Mouse (Mus musculus) ES-Bruce4 (cell line): ENCODE results near the gene Lars2. TPM values are rescaled to one million over a fixed set of nuclear protein-coding genes. Genes with fewer than 3 reads are reported as not detected.

Source experiments
- H3K27ac ChIP-seq: 2 replicates; pipeline ENCODE4 v1.5.1; 2012; ENCODE audit warnings: low read length, inconsistent platforms; ENCODE audit not compliant: insufficient read depth
- H3K27me3 ChIP-seq: 2 replicates; pipeline ENCODE4 v1.6.1; 2012; ENCODE audit warnings: mild to moderate bottlenecking, low read length, inconsistent platforms; ENCODE audit not compliant: control insufficient read depth, poor library complexity, insufficient read depth, severe bottlenecking
- H3K36me3 ChIP-seq: 2 replicates; pipeline ENCODE4 v1.6.1; 2012; ENCODE audit warnings: inconsistent platforms, mild to moderate bottlenecking, low read length, moderate library complexity; ENCODE audit not compliant: control insufficient read depth, poor library complexity, insufficient read depth, severe bottlenecking
- H3K4me1 ChIP-seq: one replicate; pipeline ENCODE4 v1.8.1; 2011; ENCODE audit warnings: low read length; ENCODE audit not compliant: control insufficient read depth, insufficient read depth
- H3K4me3 ChIP-seq: 2 replicates; pipeline ENCODE4 v1.5.1; 2011; ENCODE audit warnings: low read depth, mild to moderate bottlenecking, low read length
- H3K9ac ChIP-seq: 2 replicates; pipeline ENCODE4 v1.6.1; 2012; ENCODE audit warnings: low read depth, mild to moderate bottlenecking, inconsistent platforms; ENCODE audit not compliant: poor library complexity, severe bottlenecking
- H3K9me3 ChIP-seq: replicated peaks from 2 replicates; pipeline ENCODE4 v1.6.1; 2012; ENCODE audit warnings: mild to moderate bottlenecking, low read length, inconsistent platforms; ENCODE audit not compliant: control insufficient read depth, poor library complexity, insufficient read depth, severe bottlenecking
- CTCF ChIP-seq: IDR thresholded peaks from one replicate; pipeline ENCODE4 v1.8.1; 2011; ENCODE audit warnings: low read depth, low read length
- EP300 ChIP-seq: IDR thresholded peaks from 2 replicates; pipeline ENCODE4 v1.6.1; 2011; ENCODE audit warnings: low read depth, low read length; ENCODE audit not compliant: insufficient read depth
- POLR2A ChIP-seq: IDR thresholded peaks from one replicate; pipeline ENCODE4 v1.8.1; 2011; ENCODE audit warnings: low read length; ENCODE audit not compliant: insufficient read depth
- polyA plus RNA-seq: library from polyadenylated mRNA; stranded (reverse); fragments of >200 nt; gene quantifications from 2 replicates; pipeline ENCODE4 v1.2.4, GENCODE M21; 2011; ENCODE audit warnings: low read depth; ENCODE audit not compliant: missing spikeins, insufficient read depth, insufficient read length

Gene Lars2
- polyA plus RNA-seq, 1 experiment: 6,627 TPM

GRCm38 (mm10) chr9:123397701-123398100, 31.0 kb downstream of the Lars2 start:
- Histone ChIP-seq H3K4me1 (no peaks in the 10 kb centered on the region), H3K27ac (no peak overlapping the region), H3K9me3 (no peaks in the 10 kb centered on the region), H3K36me3 (no peaks in the 10 kb centered on the region), H3K4me3 (no peak overlapping the region), H3K27me3 (no peaks in the 10 kb centered on the region), H3K9ac (no peak overlapping the region)
- TF ChIP-seq POLR2A (no peak), CTCF (no peak), EP300 (no peak)

- H3K4me1 ChIP-seq: no peaks in the 10 kb centered on the region
- H3K4me3 ChIP-seq: no peak overlapping the region
- no peaks in the 10 kb centered on the region for H3K36me3 ChIP-seq
- no peaks in the 10 kb centered on the region for H3K9me3 ChIP-seq
- TF ChIP-seq EP300: no peak
- TF ChIP-seq CTCF: no peak
- TF ChIP-seq POLR2A: no peak
- no peaks in the 10 kb centered on the region for H3K27me3 ChIP-seq
- no peak overlapping the region for H3K9ac ChIP-seq
- H3K27ac ChIP-seq: no peak overlapping the region
Measured at GRCm38 (mm10) chr9:123402215-123402614, 35.5 kb downstream of the Lars2 start.

GRCm38 (mm10) chr9:123403031-123403430, 36.3 kb downstream of the Lars2 start:
- Histone ChIP-seq H3K27ac (no peak overlapping the region), H3K4me1 (no peaks in the 10 kb centered on the region), H3K27me3 (no peaks in the 10 kb centered on the region), H3K9ac (no peak overlapping the region), H3K4me3 (no peak overlapping the region), H3K36me3 (no peaks in the 10 kb centered on the region), H3K9me3 (no peaks in the 10 kb centered on the region)
- no peak for TF ChIP-seq EP300
- TF ChIP-seq CTCF: no peak
- TF ChIP-seq POLR2A: no peak

GRCm38 (mm10) chr9:123405231-123405630, 38.5 kb downstream of the Lars2 start:
- Histone ChIP-seq H3K36me3 (no peaks in the 10 kb centered on the region), H3K9ac (no peak overlapping the region), H3K27me3 (no peaks in the 10 kb centered on the region), H3K9me3 (no peaks in the 10 kb centered on the region), H3K27ac (no peak overlapping the region), H3K4me1 (no peaks in the 10 kb centered on the region), H3K4me3 (no peak overlapping the region)
- TF ChIP-seq EP300 (no peak), POLR2A (no peak), CTCF (no peak)

GRCm38 (mm10) chr9:123408771-123409170, 42.0 kb downstream of the Lars2 start:
- no peak for TF ChIP-seq EP300
- no peaks in the 10 kb centered on the region for H3K27me3 ChIP-seq
- H3K4me3 ChIP-seq: no peak overlapping the region
- no peaks in the 10 kb centered on the region for H3K4me1 ChIP-seq
- H3K36me3 ChIP-seq: no peaks in the 10 kb centered on the region
- H3K9ac ChIP-seq: no peak overlapping the region
- H3K9me3 ChIP-seq: no peaks in the 10 kb centered on the region
- H3K27ac ChIP-seq: no peak overlapping the region

GRCm38 (mm10) chr9:123429863-123430262, 63.1 kb downstream of the Lars2 start:
- Histone ChIP-seq H3K9me3 (no peaks in the 10 kb centered on the region), H3K27me3 (no peaks in the 10 kb centered on the region), H3K4me1 (no peaks in the 10 kb centered on the region), H3K27ac (no peak overlapping the region), H3K4me3 (no peak overlapping the region), H3K36me3 (no peaks in the 10 kb centered on the region; the same call in 1 of the 2 replicates), H3K9ac (no peak overlapping the region)
- TF ChIP-seq POLR2A (no peak), EP300 (no peak), CTCF (no peak)
